Mouse (Mus musculus) stomach, postnatal 0 days (tissue): Measurements from ENCODE around the gene Vmn2r9. TPM values are rescaled to one million over a fixed set of nuclear protein-coding genes. Genes with fewer than 3 reads are reported as not detected.
"Not testable (repeated sequence)": the region's sequence is repeated elsewhere in the genome, so short reads cannot be mapped to it uniquely, and the experiment has no call there.

ENCODE experiments used
- ATAC-seq: fragments of 200-750 bp; cut with Nextera tagmentation; 2 replicates; pipeline ENCODE4 v1.8.0; 2017; ENCODE audit not compliant: low FRiP score, low TSS enrichment
- DNase-seq: peaks from one replicate; pipeline ENCODE4 v3.0.0-alpha.2; 2016; ENCODE audit warnings: low spot score
- H3K27ac ChIP-seq: fragments of 300-500 bp; sonication (generic); replicated peaks from 2 replicates; pipeline ENCODE4 v1.5.1; 2014; ENCODE audit warnings: mild to moderate bottlenecking, control low read depth
- H3K27me3 ChIP-seq: fragments of 300-500 bp; sonication (generic); 2 replicates; pipeline ENCODE4 v1.6.1; 2014; ENCODE audit warnings: low read length; ENCODE audit not compliant: control insufficient read depth, insufficient read depth
- H3K36me3 ChIP-seq: fragments of 300-500 bp; sonication (generic); 2 replicates; pipeline ENCODE4 v1.6.1; 2014; ENCODE audit warnings: low read length, mixed read lengths; ENCODE audit not compliant: control insufficient read depth, insufficient read depth
- H3K4me1 ChIP-seq: fragments of 300-500 bp; sonication (generic); replicated peaks from 2 replicates; pipeline ENCODE4 v1.6.1; 2014; ENCODE audit warnings: antibody characterized with exemption; ENCODE audit not compliant: control insufficient read depth, insufficient read depth
- H3K4me2 ChIP-seq: fragments of 300-500 bp; sonication (generic); replicated peaks from 2 replicates; pipeline ENCODE4 v1.6.1; 2014; ENCODE audit warnings: low read depth, mild to moderate bottlenecking, control low read depth, moderate library complexity
- H3K4me3 ChIP-seq: fragments of 300-500 bp; sonication (generic); 2 replicates; pipeline ENCODE4 v1.5.1; 2014; ENCODE audit warnings: low read depth, low read length, control low read depth
- H3K9ac ChIP-seq: fragments of 300-500 bp; sonication (generic); 2 replicates; pipeline ENCODE4 v1.6.1; 2014; ENCODE audit warnings: mild to moderate bottlenecking, low read length, control low read depth, mixed read lengths
- H3K9me3 ChIP-seq: fragments of 300-500 bp; sonication (generic); 2 replicates; pipeline ENCODE4 v1.6.1; 2016; ENCODE audit warnings: low read length; ENCODE audit not compliant: control insufficient read depth
- CTCF ChIP-seq: IDR thresholded peaks from 2 replicates; pipeline ENCODE4 v1.5.1; 2016; ENCODE audit warnings: antibody characterized with exemption, low read depth, mild to moderate bottlenecking, moderate library complexity
- EP300 ChIP-seq: optimal IDR thresholded peaks from 2 replicates; pipeline ENCODE3; 2016; ENCODE audit warnings: antibody characterized with exemption
- WGBS: fragments of 180-500 bp; shearing (Covaris S2); extraction: QIAGEN DNeasy Blood & Tissue Kit; methylation state at CpG from one replicate; pipeline ENCODE4 v1.1.7; 2014; 5-methylcytosine and 5-hydroxymethylcytosine counted together
- polyA plus RNA-seq: library from polyadenylated mRNA; unstranded; fragments of >200 nt; fragmentation: Nextera tagmentation; extraction: Ambion mirVana; gene quantifications from 2 replicates; pipeline ENCODE4 v1.2.1, GENCODE M21; 2015

Gene Vmn2r9
- not detected in 2 replicates for polyA plus RNA-seq

DNA sequence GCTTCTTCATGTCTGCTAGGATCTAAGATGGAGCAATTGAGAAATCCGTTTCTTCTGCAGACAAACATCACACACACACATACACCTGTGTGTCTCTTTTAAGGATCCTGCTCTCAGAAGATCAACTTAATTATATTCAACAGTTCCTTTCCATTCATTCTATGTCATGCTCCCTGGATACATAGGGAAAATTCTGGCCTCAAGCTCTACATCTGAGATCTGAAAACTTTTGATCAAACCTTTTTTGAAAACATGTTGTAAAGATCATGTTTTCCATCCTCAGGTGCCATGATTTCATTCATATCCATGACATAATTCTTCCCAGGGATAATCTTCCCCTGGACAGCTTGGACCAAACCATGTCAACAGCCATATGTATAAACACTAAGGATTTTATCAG lies at the start of gene Vmn2r9:
TSS of gene Vmn2r9 (minus strand) at position 101 of the 400 bp plus-strand sequence.
- WGBS: 39% methylated on average over 1 of the region's 1 CpGs
- H3K36me3 ChIP-seq, H3K9ac ChIP-seq, H3K4me2 ChIP-seq, ATAC-seq, H3K9me3 ChIP-seq, H3K4me3 ChIP-seq, H3K27ac ChIP-seq, H3K4me1 ChIP-seq, DNase-seq, H3K27me3 ChIP-seq: not testable (repeated sequence)

DNA sequence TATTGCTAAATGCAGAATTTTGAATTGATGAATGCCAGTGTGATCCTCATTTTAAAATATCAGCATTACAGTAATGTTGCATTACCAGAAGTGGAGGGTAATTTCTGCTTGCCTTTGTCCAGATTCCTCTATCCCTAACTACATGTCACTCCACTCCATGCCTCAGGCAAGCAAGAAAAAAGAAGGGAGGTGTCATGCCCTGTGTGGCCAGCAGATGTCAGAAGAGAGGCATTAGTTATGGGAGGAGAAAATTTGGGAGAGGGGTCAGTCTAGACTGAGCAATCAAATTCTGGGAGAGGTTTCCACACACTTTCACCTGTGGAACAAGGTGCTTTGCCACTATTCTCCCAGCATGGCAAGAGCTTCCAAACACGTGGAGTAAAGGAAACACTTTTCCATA lies 14.3 kb upstream of the Vmn2r9 start:
- not testable (repeated sequence) for H3K4me1 ChIP-seq, H3K4me2 ChIP-seq, H3K4me3 ChIP-seq, ATAC-seq, H3K27ac ChIP-seq, H3K9ac ChIP-seq, H3K27me3 ChIP-seq, H3K36me3 ChIP-seq, H3K9me3 ChIP-seq
- DNase-seq: peak; percentile 21
- peak; percentile 75 for TF ChIP-seq CTCF
- 11% methylated on average over 1 of the region's 1 CpGs for WGBS

DNA sequence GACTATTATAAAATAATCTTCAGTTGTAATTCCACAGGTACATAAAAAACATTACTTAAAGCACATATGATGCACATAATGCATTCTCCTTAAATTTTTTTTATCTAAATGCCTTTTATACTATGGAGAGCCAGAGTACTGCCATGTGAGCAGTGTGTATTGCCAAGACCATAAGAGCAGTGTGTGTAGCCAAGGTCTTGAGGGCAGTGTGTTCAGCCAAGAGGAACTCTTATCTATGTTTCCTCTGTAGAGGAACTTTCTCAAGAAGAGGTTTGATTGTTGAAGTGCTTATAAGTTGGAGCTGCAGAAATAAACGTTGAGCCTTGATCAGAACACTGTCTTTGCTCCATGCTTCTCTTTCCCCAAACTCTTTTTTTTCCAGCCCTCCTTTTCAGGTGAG lies 2.9 kb downstream of the Vmn2r9 start:
- Histone ChIP-seq H3K27ac (no peak overlapping the region), H3K9me3 (no peaks in the 10 kb centered on the region), H3K4me1 (no peaks in the 10 kb centered on the region), H3K4me2 (no peak overlapping the region), H3K36me3 (no peaks in the 10 kb centered on the region), H3K27me3 (no peaks in the 10 kb centered on the region), H3K9ac (no peak overlapping the region), H3K4me3 (no peak overlapping the region)
- no peak for ATAC-seq
- 22% methylated on average over 1 of the region's 1 CpGs for WGBS
- DNase-seq: no peak
- TF ChIP-seq CTCF (no peak), EP300 (no peak)

DNA sequence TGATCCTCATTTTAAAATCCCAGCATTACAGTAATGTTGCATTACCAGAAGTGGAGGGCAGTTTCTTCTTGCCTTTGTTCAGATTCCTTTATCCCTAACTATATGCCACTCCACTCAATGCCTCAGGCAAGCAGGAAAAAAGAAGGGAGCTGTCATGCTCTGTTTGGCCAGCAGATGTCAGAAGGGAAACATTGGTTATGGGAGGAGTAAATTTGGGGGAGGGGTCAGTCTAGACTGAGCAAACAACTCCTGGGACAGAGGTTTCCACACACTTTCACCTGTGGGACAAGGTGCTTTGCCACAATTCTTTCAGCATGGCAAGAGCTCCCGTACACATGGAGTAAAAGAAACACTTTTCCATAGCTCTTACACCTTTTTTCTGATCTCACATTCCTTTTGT lies 16.2 kb downstream of the Vmn2r9 start:
- ATAC-seq: no peak
- Histone ChIP-seq H3K27me3 (no peaks in the 10 kb centered on the region), H3K27ac (no peak overlapping the region), H3K4me1 (no peaks in the 10 kb centered on the region), H3K4me2 (no peak overlapping the region), H3K9ac (no peak overlapping the region), H3K36me3 (no peaks in the 10 kb centered on the region), H3K4me3 (no peak overlapping the region), H3K9me3 (no peaks in the 10 kb centered on the region)
- peak; percentile 65 for TF ChIP-seq CTCF
- TF ChIP-seq EP300: no peak
- 52% methylated on average over 1 of the region's 1 CpGs for WGBS
- DNase-seq: peak; percentile 28

DNA sequence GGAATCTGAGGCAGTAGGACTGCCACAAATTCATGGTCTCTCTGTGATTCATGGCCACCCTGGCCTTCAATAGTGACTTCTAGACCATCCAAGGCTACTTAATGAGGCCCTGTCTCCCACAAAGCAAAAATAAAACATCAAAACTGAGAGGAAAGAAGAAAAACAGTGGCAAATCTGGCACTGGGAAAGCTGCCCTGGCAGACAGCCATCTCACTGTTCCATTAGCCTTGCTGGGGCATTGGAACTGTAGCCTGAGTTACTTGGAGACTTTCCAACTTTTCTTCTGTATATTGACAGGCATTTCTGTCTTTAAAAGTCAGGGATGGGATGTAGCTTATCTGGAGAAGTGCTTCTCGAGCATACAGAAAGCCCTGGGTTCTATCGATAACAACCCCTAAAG lies 29.1 kb downstream of the Vmn2r9 start:
- no peak for TF ChIP-seq EP300
- TF ChIP-seq CTCF: no peak
- no peak for DNase-seq
- Histone ChIP-seq H3K27ac (no peak overlapping the region), H3K27me3 (no peaks in the 10 kb centered on the region), H3K4me1 (no peaks in the 10 kb centered on the region), H3K4me3 (no peak overlapping the region), H3K36me3 (no peaks in the 10 kb centered on the region), H3K9me3 (no peaks in the 10 kb centered on the region), H3K4me2 (no peak overlapping the region), H3K9ac (no peak overlapping the region)
- ATAC-seq: no peak
- WGBS: 76% methylated on average over 2 of the region's 2 CpGs

DNA sequence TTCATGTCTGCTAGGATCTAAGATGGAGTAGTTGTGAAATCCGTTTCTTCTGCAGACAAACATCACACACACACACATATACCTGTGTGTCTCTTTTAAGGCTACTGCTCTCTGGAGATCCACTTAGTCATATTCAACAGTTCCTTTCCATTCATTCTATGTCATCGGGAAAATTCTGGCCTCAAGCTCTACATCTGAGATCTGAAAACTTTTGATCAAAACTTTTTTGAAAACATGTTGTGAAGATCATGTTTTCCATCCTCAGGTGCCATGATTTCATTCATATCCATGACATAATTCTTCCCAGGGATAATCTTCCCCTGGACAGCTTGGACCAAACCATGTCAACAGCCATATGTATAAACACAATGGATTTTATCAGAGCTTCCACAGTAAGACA lies 43.7 kb downstream of the Vmn2r9 start, which contains the start of gene Vmn2r8:
TSS of gene Vmn2r8 (minus strand) at position 101 of the 400 bp plus-strand sequence.
- H3K4me1 ChIP-seq, H3K9me3 ChIP-seq, H3K4me3 ChIP-seq, H3K9ac ChIP-seq, H3K36me3 ChIP-seq, H3K4me2 ChIP-seq, DNase-seq, H3K27ac ChIP-seq, H3K27me3 ChIP-seq, ATAC-seq: not testable (repeated sequence)
- WGBS: 72% methylated on average over 2 of the region's 2 CpGs
